Mouse (Mus musculus): ENCODE measurements around the gene Trpv5. TPM values are rescaled to one million over a fixed set of nuclear protein-coding genes. Genes with fewer than 3 reads are reported as not detected.

Trpv5 gene
- total and polyA plus RNA-seq, 3 experiments: not detected

GRCm38 (mm10) chr6:41706275-41706674 is 25.7 kb upstream of the Trpv5 start:
- DNase-seq (ENCODE audit: extremely low read depth): no peak
- no peak overlapping the region for H3K4me3 ChIP-seq (replicated peaks in 1 of 3; ENCODE audit: low read depth in 2 of 3, low read length in 2 of 3, poor library complexity in 1 of 3)
- no peaks in the 10 kb centered on the region for H3K36me3 ChIP-seq (replicated peaks in 1 of 2; ENCODE audit: control insufficient read depth in 1 of 2, insufficient read depth in 1 of 2, low read length in 1 of 2)
- H3K4me1 ChIP-seq (ENCODE audit: control insufficient read depth in 1 of 2, insufficient read depth in 2 of 2): no peaks in the 10 kb centered on the region
- no peaks in the 10 kb centered on the region for H3K79me2 ChIP-seq (replicated peaks; ENCODE audit: control insufficient read depth, extremely low read depth, insufficient read depth, poor library complexity, severe bottlenecking)
- no peak overlapping the region for H3K27ac ChIP-seq (ENCODE audit: insufficient read depth, low read depth)
- no peak overlapping the region for H3K9ac ChIP-seq (ENCODE audit: insufficient read depth, low read depth)
- in situ Hi-C loops (cut with MboI; ENCODE audit: low pct_ligation_motif_present, low pct_unique_long_range_greater_than_20kb, low sequenced_read_pairs) (no loop called here), dilution Hi-C loops (cut with MboI; ENCODE audit: extremely low pct_ligation_motif_present, extremely low pct_unique_long_range_greater_than_20kb, low sequenced_read_pairs) (no loop called here)
- no peak for TF ChIP-seq MYC (IDR thresholded peaks at IDR 0.05; ENCODE audit: low read depth, low read length)
- TF ChIP-seq NELFE (IDR thresholded peaks at IDR 0.05; ENCODE audit: low read depth, low read length): no peak
- no peak for TF ChIP-seq ZNF384 (IDR thresholded peaks at IDR 0.05; ENCODE audit: low read depth, low read length)
- no peak for TF ChIP-seq GABPA (IDR thresholded peaks at IDR 0.05; ENCODE audit: insufficient replicate concordance, low read depth, low read length)
- no peak for TF ChIP-seq CTCF (conservative IDR thresholded peaks at IDR 0.05 in 1 of 2, IDR thresholded peaks at IDR 0.05 in 1 of 2; ENCODE audit: low read depth in 2 of 2, low read length in 2 of 2)
- no peak for TF ChIP-seq USF1 (IDR thresholded peaks at IDR 0.05; ENCODE audit: low read depth, low read length)
- no peaks in the 10 kb centered on the region for H3K27me3 ChIP-seq (replicated peaks)
- no peaks in the 10 kb centered on the region for H3K9me3 ChIP-seq (replicated peaks; ENCODE audit: low read length)
- H3K4me2 ChIP-seq (ENCODE audit: insufficient read depth, low read depth, poor library complexity, severe bottlenecking): no peak overlapping the region

GRCm38 (mm10) chr6:41704123-41704522 is 23.6 kb upstream of the Trpv5 start, which contains the start of gene Kel:
Gene Kel, minus strand, starts transcription at chr6:41704339.
- Histone ChIP-seq H3K9me3 (replicated peaks; ENCODE audit: low read length) (no peaks in the 10 kb centered on the region), H3K4me2 (ENCODE audit: insufficient read depth, low read depth, poor library complexity, severe bottlenecking) (no peak within 1 kb of the TSS), H3K36me3 (replicated peaks in 1 of 2; ENCODE audit: control insufficient read depth in 1 of 2, insufficient read depth in 1 of 2, low read length in 1 of 2) (no peaks in the 10 kb centered on the region), H3K27ac (ENCODE audit: insufficient read depth, low read depth) (no peak within 1 kb of the TSS), H3K9ac (ENCODE audit: insufficient read depth, low read depth) (no peak within 1 kb of the TSS), H3K79me2 (replicated peaks; ENCODE audit: control insufficient read depth, extremely low read depth, insufficient read depth, poor library complexity, severe bottlenecking) (no peaks in the 10 kb centered on the region), H3K27me3 (replicated peaks) (no peaks in the 10 kb centered on the region), H3K4me3 (replicated peaks in 1 of 3; ENCODE audit: low read depth in 2 of 3, low read length in 2 of 3, poor library complexity in 1 of 3) (no peak within 1 kb of the TSS), H3K4me1 (ENCODE audit: control insufficient read depth in 1 of 2, insufficient read depth in 2 of 2) (no peaks in the 10 kb centered on the region)
- dilution Hi-C loops (cut with MboI; ENCODE audit: extremely low pct_ligation_motif_present, extremely low pct_unique_long_range_greater_than_20kb, low sequenced_read_pairs): no loop called here
- in situ Hi-C loops (cut with MboI; ENCODE audit: low pct_ligation_motif_present, low pct_unique_long_range_greater_than_20kb, low sequenced_read_pairs): no loop called here
- no peak for DNase-seq (ENCODE audit: extremely low read depth)
- TF ChIP-seq KAT2A (IDR thresholded peaks at IDR 0.05; ENCODE audit: insufficient replicate concordance, low read length) (no peak), HCFC1 (IDR thresholded peaks at IDR 0.05; ENCODE audit: low read depth, low read length) (no peak), ZKSCAN1 (IDR thresholded peaks at IDR 0.05; ENCODE audit: borderline replicate concordance, low read depth, low read length) (no peak), MYC (IDR thresholded peaks at IDR 0.05; ENCODE audit: low read depth, low read length) (no peak), EP300 (IDR thresholded peaks at IDR 0.05; ENCODE audit: low read length) (no peak), CHD2 (IDR thresholded peaks at IDR 0.05; ENCODE audit: low read length) (no peak), ELF1 (IDR thresholded peaks at IDR 0.05; ENCODE audit: low read depth, low read length) (no peak), PAX5 (IDR thresholded peaks at IDR 0.05; ENCODE audit: low read length) (no peak), NRF1 (IDR thresholded peaks at IDR 0.05; ENCODE audit: low read depth, low read length) (no peak), TCF12 (IDR thresholded peaks at IDR 0.05; ENCODE audit: low read depth, low read length) (no peak), BHLHE40 (IDR thresholded peaks at IDR 0.05; ENCODE audit: low read depth, low read length) (no peak)

All from CH12.LX (cell line).